Mouse (Mus musculus) midbrain, embryonic 16.5 days (tissue): Measurements from ENCODE around the gene Notch1. TPM values are rescaled to one million over a fixed set of nuclear protein-coding genes. Genes with fewer than 3 reads are reported as not detected.

Experiments
- ATAC-seq: fragments of 200-750 bp; cut with Nextera tagmentation; 2 replicates; pipeline ENCODE4 v1.8.0; 2017; ENCODE audit warnings: moderate TSS enrichment
- H3K27ac ChIP-seq: fragments of 300-500 bp; sonication (generic); 2 replicates; pipeline ENCODE4 v1.5.1; 2014; ENCODE audit warnings: mild to moderate bottlenecking, low read length, mixed read lengths
- H3K27me3 ChIP-seq: fragments of 300-500 bp; sonication (generic); 2 replicates; pipeline ENCODE4 v1.6.1; 2014; ENCODE audit warnings: low read depth, low read length, mixed read lengths; ENCODE audit not compliant: control insufficient read depth, insufficient read depth
- H3K36me3 ChIP-seq: fragments of 300-500 bp; sonication (generic); 2 replicates; pipeline ENCODE4 v1.6.1; 2014; ENCODE audit warnings: mild to moderate bottlenecking, low read length, moderate library complexity, mixed read lengths; ENCODE audit not compliant: control insufficient read depth, insufficient read depth
- H3K4me1 ChIP-seq: fragments of 300-500 bp; sonication (generic); 2 replicates; pipeline ENCODE4 v1.6.1; 2014; ENCODE audit warnings: mild to moderate bottlenecking, low read length, mixed read lengths; ENCODE audit not compliant: control insufficient read depth, insufficient read depth
- H3K4me2 ChIP-seq: fragments of 300-500 bp; sonication (generic); 2 replicates; pipeline ENCODE4 v1.6.1; 2014; ENCODE audit warnings: mild to moderate bottlenecking, low read length, mixed read lengths
- H3K4me3 ChIP-seq: fragments of 300-500 bp; sonication (generic); 2 replicates; pipeline ENCODE4 v1.5.1; 2014; ENCODE audit warnings: low read depth, mild to moderate bottlenecking, low read length, moderate library complexity, mixed read lengths
- H3K9ac ChIP-seq: fragments of 300-500 bp; sonication (generic); 2 replicates; pipeline ENCODE4 v1.6.1; 2014; ENCODE audit warnings: low read depth, low read length, mixed read lengths
- H3K9me3 ChIP-seq: fragments of 300-500 bp; sonication (generic); replicated peaks from 2 replicates; pipeline ENCODE4 v1.6.1; 2014; ENCODE audit warnings: mild to moderate bottlenecking, low read length, mixed read lengths; ENCODE audit not compliant: control insufficient read depth, poor library complexity, severe bottlenecking
- WGBS: fragments of 180-500 bp; shearing (Covaris S2); extraction: QIAGEN DNeasy Blood & Tissue Kit; methylation state at CpG from one replicate; pipeline ENCODE4 v1.1.7; 2014; 5-methylcytosine and 5-hydroxymethylcytosine counted together
- polyA plus RNA-seq: library from polyadenylated mRNA; unstranded; fragments of >200 nt; fragmentation: Nextera tagmentation; extraction: Ambion mirVana; gene quantifications from 2 replicates; pipeline ENCODE4 v1.2.1, GENCODE M21; 2015

Notch1 gene
- polyA plus RNA-seq, 1 experiment from 2014 or later = 10.7 TPM

GRCm38 (mm10) chr2:26550777-26551176, 34.3 kb upstream of the Notch1 start:
- Histone ChIP-seq H3K9me3 (no peaks in the 10 kb centered on the region), H3K27ac (no peak overlapping the region), H3K4me2 (no peak overlapping the region), H3K9ac (no peak overlapping the region), H3K27me3 (no peaks in the 10 kb centered on the region), H3K36me3 (no peaks in the 10 kb centered on the region), H3K4me1 (no peaks in the 10 kb centered on the region), H3K4me3 (no peak overlapping the region)
- 79% methylated on average over 3 of the region's 3 CpGs for WGBS
- ATAC-seq = no peak

DNA sequence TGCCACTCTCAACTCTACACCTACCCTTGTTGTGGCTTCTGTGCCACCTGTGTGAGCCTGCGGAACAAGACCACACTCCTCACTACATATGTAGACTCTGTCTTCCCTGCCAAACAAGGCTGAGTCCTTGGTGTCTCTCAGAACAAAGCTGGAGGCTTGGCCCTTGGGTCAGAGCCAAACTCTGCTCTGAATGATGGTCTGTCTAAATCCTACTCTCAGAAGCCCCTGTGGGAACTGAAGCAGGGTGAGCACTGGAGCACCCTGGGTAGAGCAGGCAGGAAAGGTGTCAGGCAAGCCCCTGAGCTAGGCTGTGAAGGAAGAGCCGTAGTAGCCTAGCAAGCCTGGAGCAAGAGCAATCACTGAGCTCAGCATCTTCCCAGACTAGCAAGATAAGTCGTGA, 33.7 kb upstream of the Notch1 start:
- no peaks in the 10 kb centered on the region for H3K9me3 ChIP-seq
- H3K4me1 ChIP-seq = no peaks in the 10 kb centered on the region
- no peak for ATAC-seq
- 78% methylated on average over 3 of the region's 3 CpGs for WGBS
- no peak overlapping the region for H3K4me2 ChIP-seq
- no peak overlapping the region for H3K27ac ChIP-seq
- no peak overlapping the region for H3K9ac ChIP-seq
- no peak overlapping the region for H3K4me3 ChIP-seq
- no peaks in the 10 kb centered on the region for H3K27me3 ChIP-seq
- no peaks in the 10 kb centered on the region for H3K36me3 ChIP-seq

- H3K27ac ChIP-seq = no peak overlapping the region
- H3K36me3 ChIP-seq = no peaks in the 10 kb centered on the region
- no peak overlapping the region for H3K9ac ChIP-seq
- no peaks in the 10 kb centered on the region for H3K9me3 ChIP-seq
- WGBS = 83% methylated on average over 10 of the region's 10 CpGs
- no peak overlapping the region for H3K4me3 ChIP-seq
- no peaks in the 10 kb centered on the region for H3K27me3 ChIP-seq
- no peak overlapping the region for H3K4me2 ChIP-seq
- no peaks in the 10 kb centered on the region for H3K4me1 ChIP-seq
- ATAC-seq = no peak
Measured at GRCm38 (mm10) chr2:26549801-26550200, 33.3 kb upstream of the Notch1 start.

GRCm38 (mm10) chr2:26547481-26547880, 31.0 kb upstream of the Notch1 start:
- no peaks in the 10 kb centered on the region for H3K27me3 ChIP-seq
- no peak overlapping the region for H3K4me3 ChIP-seq
- H3K27ac ChIP-seq = no peak overlapping the region
- no peak overlapping the region for H3K4me2 ChIP-seq
- 20% methylated on average over 2 of the region's 2 CpGs for WGBS
- ATAC-seq = no peak
- H3K4me1 ChIP-seq = no peaks in the 10 kb centered on the region
- H3K9me3 ChIP-seq = no peaks in the 10 kb centered on the region
- no peaks in the 10 kb centered on the region for H3K36me3 ChIP-seq
- H3K9ac ChIP-seq = no peak overlapping the region

DNA sequence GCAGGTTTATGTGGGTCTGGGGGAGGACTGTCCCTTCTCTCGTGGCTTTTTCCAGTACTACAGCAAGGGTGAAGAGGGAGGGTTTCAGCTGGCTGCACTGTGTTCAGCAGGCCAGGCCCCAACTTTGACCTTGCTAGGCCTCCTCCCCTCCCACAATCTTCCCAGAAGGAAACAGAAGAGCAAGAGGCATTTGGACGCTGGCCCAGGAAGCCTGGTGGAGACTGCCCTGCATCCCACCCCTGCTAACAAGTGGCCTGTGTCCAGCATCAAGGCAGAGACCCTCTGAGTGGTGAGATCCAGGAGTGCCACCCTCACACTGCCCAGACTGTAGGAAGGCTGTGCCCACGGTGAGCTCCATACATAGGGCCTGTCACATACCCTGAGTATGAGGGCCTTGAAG, 27.8 kb upstream of the Notch1 start:
- Histone ChIP-seq H3K27ac (no peak overlapping the region), H3K4me2 (no peak overlapping the region), H3K9ac (no peak overlapping the region), H3K27me3 (no peaks in the 10 kb centered on the region), H3K36me3 (no peaks in the 10 kb centered on the region), H3K4me3 (no peak overlapping the region), H3K4me1 (peaks cover 5% of the 10 kb centered on the region; the same call in 1 of the 2 replicates), H3K9me3 (no peaks in the 10 kb centered on the region)
- WGBS = 76% methylated on average over 3 of the region's 3 CpGs
- no peak for ATAC-seq

DNA sequence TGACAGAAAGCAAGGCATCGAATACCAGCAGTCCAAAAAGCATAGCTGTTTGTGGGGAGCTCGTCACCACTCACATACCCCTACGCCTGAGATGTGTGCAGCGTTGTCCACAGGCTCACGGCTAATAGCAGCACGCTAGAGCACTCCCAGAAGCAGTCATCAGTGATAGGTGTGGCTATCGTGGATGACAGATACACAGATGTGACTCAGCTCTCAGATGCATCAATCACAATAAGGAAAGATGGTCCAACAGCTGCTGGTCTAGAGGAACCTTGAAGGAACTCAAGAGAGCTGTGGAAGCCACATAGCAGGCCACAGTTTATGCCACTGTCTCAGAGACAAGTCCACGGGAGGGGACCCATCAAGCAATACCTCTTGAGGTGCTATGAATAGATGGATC, 27.3 kb upstream of the Notch1 start:
- H3K36me3 ChIP-seq = no peaks in the 10 kb centered on the region
- H3K27me3 ChIP-seq = no peaks in the 10 kb centered on the region
- no peak overlapping the region for H3K27ac ChIP-seq
- WGBS = 92% methylated on average over 8 of the region's 8 CpGs
- ATAC-seq = no peak
- H3K9me3 ChIP-seq = no peaks in the 10 kb centered on the region
- H3K4me3 ChIP-seq = no peak overlapping the region
- no peak overlapping the region for H3K4me2 ChIP-seq
- H3K4me1 ChIP-seq = peaks cover 5% of the 10 kb centered on the region; the same call in 1 of the 2 replicates
- no peak overlapping the region for H3K9ac ChIP-seq

GRCm38 (mm10) chr2:26543155-26543554, 26.7 kb upstream of the Notch1 start:
- WGBS = 67% methylated on average over 4 of the region's 4 CpGs
- H3K4me3 ChIP-seq = no peak overlapping the region
- H3K27me3 ChIP-seq = no peaks in the 10 kb centered on the region
- no peaks in the 10 kb centered on the region for H3K36me3 ChIP-seq
- H3K4me2 ChIP-seq = no peak overlapping the region
- ATAC-seq = no peak
- no peak overlapping the region for H3K9ac ChIP-seq
- H3K4me1 ChIP-seq = peaks cover 5% of the 10 kb centered on the region; the same call in 1 of the 2 replicates
- no peaks in the 10 kb centered on the region for H3K9me3 ChIP-seq
- H3K27ac ChIP-seq = no peak overlapping the region

GRCm38 (mm10) chr2:26541258-26541910, 24.9 kb upstream of the Notch1 start:
- no peaks in the 10 kb centered on the region for H3K36me3 ChIP-seq
- no peak overlapping the region; the same call in 1 of the 2 replicates for H3K9ac ChIP-seq
- H3K9me3 ChIP-seq = no peaks in the 10 kb centered on the region
- no peak overlapping the region for H3K27ac ChIP-seq
- H3K27me3 ChIP-seq = no peaks in the 10 kb centered on the region
- peaks cover 5% of the 10 kb centered on the region; the same call in 1 of the 2 replicates for H3K4me1 ChIP-seq
- WGBS = 34% methylated on average over 9 of the region's 9 CpGs
- no peak overlapping the region for H3K4me3 ChIP-seq
- H3K4me2 ChIP-seq = no peak overlapping the region
- ATAC-seq = no peak

- no peaks in the 10 kb centered on the region for H3K27me3 ChIP-seq
- 26% methylated on average over 7 of the region's 7 CpGs for WGBS
- H3K4me3 ChIP-seq = no peak overlapping the region
- no peaks in the 10 kb centered on the region for H3K36me3 ChIP-seq
- H3K4me1 ChIP-seq = peaks cover 5% of the 10 kb centered on the region; the same call in 1 of the 2 replicates
- no peak overlapping the region for H3K9ac ChIP-seq
- peak overlapping the region; percentile 22; the same call in 1 of the 2 replicates for H3K27ac ChIP-seq
- no peak for ATAC-seq
- no peaks in the 10 kb centered on the region for H3K9me3 ChIP-seq
- no peak overlapping the region for H3K4me2 ChIP-seq
Measured at GRCm38 (mm10) chr2:26540721-26541120, 24.3 kb upstream of the Notch1 start.
